Comparison of ENCODE assay signal across 8 mouse cellular contexts in genomic region chr4:108327071-108327579, GRCm38 (mm10). TPM values are rescaled to one million over a fixed set of nuclear protein-coding genes. Genes with fewer than 3 reads are reported as not detected.
DNase-seq lines count a peak whose midpoint lies in the region; ATAC-seq and TF ChIP-seq lines count a peak whose summit lies in the region.

No protein-coding gene starts in this region.

- no peak for TF ChIP-seq CTCF in spleen, adult 2 months (IDR thresholded peaks at IDR 0.05; ENCODE audit: extremely low read depth, insufficient read depth, insufficient read length, insufficient replicate concordance)
- peak; percentile 30; the same call in 1 of the 2 replicates for TF ChIP-seq CTCF in cerebellum, adult 2 months (IDR thresholded peaks at IDR 0.05; ENCODE audit: borderline replicate concordance, insufficient read depth, low read depth, low read length)

- no peaks in the 10 kb centered on the region for H3K4me1 ChIP-seq in spleen, adult 2 months (ENCODE audit: control insufficient read depth, insufficient read depth, insufficient read length)
- H3K4me1 ChIP-seq in cerebellum, adult 2 months (ENCODE audit: control insufficient read depth, insufficient read depth, low read length), result no peaks in the 10 kb centered on the region; the same call in 1 of the 2 replicates
- peaks cover 11% of the 10 kb centered on the region for H3K4me1 ChIP-seq in kidney, embryonic 16.5 days (ENCODE audit: insufficient read depth, low read length)
- H3K4me1 ChIP-seq in lung, embryonic 16.5 days (replicated peaks; ENCODE audit: control insufficient read depth, insufficient read depth, low read length), result peaks cover 9% of the 10 kb centered on the region

- H3K9ac ChIP-seq in kidney, embryonic 16.5 days (replicated peaks; ENCODE audit: low read length), result peak overlapping the region; percentile 86
- peak overlapping the region; percentile 81 for H3K9ac ChIP-seq in lung, embryonic 16.5 days (ENCODE audit: low read length)

- H3K27me3 ChIP-seq in spleen, adult 2 months (ENCODE audit: control insufficient read depth, insufficient read depth, low read length), result no peaks in the 10 kb centered on the region
- H3K27me3 ChIP-seq in cerebellum, adult 2 months (ENCODE audit: control insufficient read depth, insufficient read depth, low read length), result no peaks in the 10 kb centered on the region
- no peaks in the 10 kb centered on the region for H3K27me3 ChIP-seq in kidney, embryonic 16.5 days (ENCODE audit: insufficient read depth, low read length)
- H3K27me3 ChIP-seq in lung, embryonic 16.5 days (ENCODE audit: control insufficient read depth, insufficient read depth, low read depth, low read length), result no peaks in the 10 kb centered on the region

- H3K4me2 ChIP-seq in kidney, embryonic 16.5 days (replicated peaks; ENCODE audit: low read depth, low read length), result peak overlapping the region; percentile 69
- H3K4me2 ChIP-seq in lung, embryonic 16.5 days (ENCODE audit: low read depth, low read length), result peak overlapping the region; percentile 70

- TF ChIP-seq POLR2A in spleen, adult 2 months (IDR thresholded peaks at IDR 0.05; ENCODE audit: low read depth, low read length), result no peak
- TF ChIP-seq POLR2A in cerebellum, adult 2 months (IDR thresholded peaks at IDR 0.05; ENCODE audit: borderline replicate concordance, insufficient read depth, low read length), result no peak

- no peak for DNase-seq in spleen, adult 2 months (ENCODE audit: low read depth in 1 of 2, low spot score in 2 of 2)
- DNase-seq in spleen, postnatal 14 days (ENCODE audit: low spot score in 2 of 2), result no peak
- DNase-seq in cerebellum, adult 2 months, result peak; percentile 51 to 79
- DNase-seq in skeletal muscle tissue, adult 2 months (ENCODE audit: low read depth, low spot score), result peak; percentile 73
- no peak for DNase-seq in urinary bladder, adult 2 months (ENCODE audit: low spot score)

- H3K9me3 ChIP-seq in kidney, embryonic 16.5 days (ENCODE audit: low read length), result no peaks in the 10 kb centered on the region
- H3K9me3 ChIP-seq in lung, embryonic 16.5 days (ENCODE audit: control insufficient read depth, low read length), result no peaks in the 10 kb centered on the region

- H3K36me3 ChIP-seq in spleen, adult 2 months (ENCODE audit: control insufficient read depth, insufficient read depth, low read length), result peaks cover 1% of the 10 kb centered on the region; the same call in 1 of the 2 replicates
- H3K36me3 ChIP-seq in kidney, embryonic 16.5 days (ENCODE audit: insufficient read depth, low read length), result peaks cover under 1% of the 10 kb centered on the region; the same call in 1 of the 2 replicates
- H3K36me3 ChIP-seq in lung, embryonic 16.5 days (ENCODE audit: control insufficient read depth, insufficient read depth, low read length), result peaks cover 2% of the 10 kb centered on the region; the same call in 1 of the 2 replicates

- ATAC-seq in granulocyte monocyte progenitor cell, adult 5-6 weeks (replicated peaks; ENCODE audit: poor library complexity, severe bottlenecking), result peak; percentile 38
- peak; percentile 35; the same call in 1 of the 2 replicates for ATAC-seq in kidney, embryonic 16.5 days (ENCODE audit: low FRiP score, low TSS enrichment)
- no peak for ATAC-seq in lung, embryonic 16.5 days (ENCODE audit: low read depth)

- WGBS in spleen, adult 2 months, result 31% methylated on average over 6 of the region's 6 CpGs
- 16% methylated on average over 6 of the region's 6 CpGs for whole genome bisulfite sequencing in cerebellum, adult 2 months
- 34% methylated on average over 6 of the region's 6 CpGs for WGBS in kidney, embryonic 16.5 days
- WGBS in lung, embryonic 16.5 days, result 30% methylated on average over 6 of the region's 6 CpGs

- H3K4me3 ChIP-seq in spleen, adult 2 months (ENCODE audit: extremely low read depth, insufficient read depth, insufficient read length), result peak overlapping the region; percentile 70; the same call in 1 of the 2 replicates
- H3K4me3 ChIP-seq in cerebellum, adult 2 months (replicated peaks; ENCODE audit: insufficient read depth, low read depth, low read length), result peak overlapping the region; percentile 64
- peak overlapping the region; percentile 71 for H3K4me3 ChIP-seq in kidney, embryonic 16.5 days (ENCODE audit: low read length)
- H3K4me3 ChIP-seq in lung, embryonic 16.5 days (ENCODE audit: low read length), result peak overlapping the region; percentile 84

- no peak overlapping the region for H3K27ac ChIP-seq in spleen, adult 2 months (ENCODE audit: insufficient read depth, low read length)
- no peak overlapping the region; the same call in 1 of the 2 replicates for H3K27ac ChIP-seq in cerebellum, adult 2 months (ENCODE audit: insufficient read depth, low read length)
- peak overlapping the region; percentile 97 for H3K27ac ChIP-seq in kidney, embryonic 16.5 days (ENCODE audit: low read length)
- H3K27ac ChIP-seq in lung, embryonic 16.5 days (ENCODE audit: low read length), result peak overlapping the region; percentile 96

RNA-seq across cellular contexts. Expression of gene Coa7, which starts 0.8 kb away (rescaled TPM):
- 2.8 and 3.7 TPM in 2 replicates for polyA plus RNA-seq in spleen, adult 2 months (2012; rRNA removed)
- polyA plus RNA-seq in cerebellum, adult 2 months (2012; rRNA removed), result 15.9 and 16.8 TPM in 2 replicates
- total RNA-seq in granulocyte monocyte progenitor cell, adult 5-6 weeks (2014; fragmentation: Nextera tagmentation), result 5.2 and 17.3 TPM in 2 replicates
- total RNA-seq in granulocyte monocyte progenitor cell, adult 5-6 weeks (2017), result 13.0 and 25.6 TPM in 2 replicates
- polyA plus RNA-seq in kidney, embryonic 16.5 days (2015; fragmentation: Nextera tagmentation; extraction: Ambion mirVana), result 52.9 and 54.1 TPM in 2 replicates
- polyA plus RNA-seq in lung, embryonic 16.5 days (2015; fragmentation: Nextera tagmentation; extraction: Ambion mirVana), result 39.2 and 43.1 TPM in 2 replicates
- polyA plus RNA-seq in urinary bladder, adult 2 months (2012; rRNA removed), result 11.9 and 12.3 TPM in 2 replicates

RNA-seq across cellular contexts. Expression of gene Zyg11b, which starts 26.2 kb away (rescaled TPM):
- polyA plus RNA-seq in spleen, adult 2 months (2012; rRNA removed), result 4.3 and 5.5 TPM in 2 replicates
- polyA plus RNA-seq in cerebellum, adult 2 months (2012; rRNA removed), result 39.1 and 39.4 TPM in 2 replicates
- 11.6 and 17.4 TPM in 2 replicates for total RNA-seq in granulocyte monocyte progenitor cell, adult 5-6 weeks (2014; fragmentation: Nextera tagmentation)
- total RNA-seq in granulocyte monocyte progenitor cell, adult 5-6 weeks (2017), result 20.8 and 20.9 TPM in 2 replicates
- polyA plus RNA-seq in kidney, embryonic 16.5 days (2015; fragmentation: Nextera tagmentation; extraction: Ambion mirVana), result 11.6 and 11.7 TPM in 2 replicates
- polyA plus RNA-seq in lung, embryonic 16.5 days (2015; fragmentation: Nextera tagmentation; extraction: Ambion mirVana), result 9.6 and 9.9 TPM in 2 replicates
- 15.3 and 17.4 TPM in 2 replicates for polyA plus RNA-seq in urinary bladder, adult 2 months (2012; rRNA removed)

RNA-seq across cellular contexts. Expression of gene Shisal2a, which starts 56.0 kb away (rescaled TPM):
- polyA plus RNA-seq in spleen, adult 2 months (2012; rRNA removed), result not detected in 2 replicates
- polyA plus RNA-seq in cerebellum, adult 2 months (2012; rRNA removed), result 0.36 and 0.73 TPM in 2 replicates
- total RNA-seq in granulocyte monocyte progenitor cell, adult 5-6 weeks (2014; fragmentation: Nextera tagmentation), result not detected in 2 replicates
- not detected in 2 replicates for total RNA-seq in granulocyte monocyte progenitor cell, adult 5-6 weeks (2017)
- polyA plus RNA-seq in kidney, embryonic 16.5 days (2015; fragmentation: Nextera tagmentation; extraction: Ambion mirVana), result 0.29 and 1.1 TPM in 2 replicates
- polyA plus RNA-seq in lung, embryonic 16.5 days (2015; fragmentation: Nextera tagmentation; extraction: Ambion mirVana), result 0.55 and 1.2 TPM in 2 replicates
- polyA plus RNA-seq in urinary bladder, adult 2 months (2012; rRNA removed), result 0.15 TPM in 1 of 2 replicates, not detected in the other

Comparison
In these comparisons a context has a peak if more than half of its experiments do, and no peak if none do; other contexts are left out.
1. DNase-seq: peak in cerebellum, adult 2 months (2 of 2) and skeletal muscle tissue, adult 2 months (single experiment); none in spleen, adult 2 months (0 of 2), spleen, postnatal 14 days (0 of 2) and urinary bladder, adult 2 months (single experiment).
2. H3K27ac ChIP-seq: peak in kidney, embryonic 16.5 days (single experiment) and lung, embryonic 16.5 days (single experiment); none in spleen, adult 2 months (single experiment) and cerebellum, adult 2 months (single experiment).
3. Peak in every context shown above with its lines, with median percentiles within 50 percentile points of each other: H3K4me3 ChIP-seq.